Mouse (Mus musculus) E14TG2a.4 (cell line): ENCODE measurements around the gene Fbp2.

Source experiments
- H3K27me3 ChIP-seq: 2 replicates; pipeline ENCODE4 v1.6.1; 2014; ENCODE audit warnings: low read length, control low read depth; ENCODE audit not compliant: insufficient read depth
- H3K36me3 ChIP-seq: 2 replicates; pipeline ENCODE4 v1.6.1; 2014; ENCODE audit warnings: low read length, control low read depth; ENCODE audit not compliant: insufficient read depth
- H3K4me1 ChIP-seq: replicated peaks from 2 replicates; pipeline ENCODE4 v1.6.1; 2014; ENCODE audit warnings: low read depth, low read length, control low read depth
- H3K4me3 ChIP-seq: replicated peaks from 2 replicates; pipeline ENCODE4 v1.5.1; 2014; ENCODE audit warnings: mild to moderate bottlenecking, low read length
- H3K9me3 ChIP-seq: 2 replicates; pipeline ENCODE4 v1.6.1; 2014; ENCODE audit warnings: low read length, control low read depth
- CTCF ChIP-seq: conservative IDR thresholded peaks from 2 replicates; pipeline ENCODE4 v1.5.1; 2014; ENCODE audit warnings: low read length
- NANOG ChIP-seq: IDR thresholded peaks from 2 replicates; pipeline ENCODE4 v1.6.1; 2014; ENCODE audit warnings: borderline replicate concordance, low read length, mixed read lengths
- POU5F1 ChIP-seq: IDR thresholded peaks from 2 replicates; pipeline ENCODE4 v1.6.1; 2014; ENCODE audit warnings: low read length, borderline replicate concordance

Gene Fbp2

GRCm38 (mm10) chr13:62857941-62858915 lies at the start of gene Fbp2:
Gene Fbp2 (minus strand): TSS chr13:62858422.
- H3K4me1 ChIP-seq, result peaks cover 37% of the 10 kb centered on the region
- H3K27me3 ChIP-seq, result peaks cover 9% of the 10 kb centered on the region
- no peaks in the 10 kb centered on the region for H3K36me3 ChIP-seq

GRCm38 (mm10) chr13:62907527-62908162 lies 49.4 kb upstream of the Fbp2 start:
- Histone ChIP-seq H3K27me3 (peaks cover 3% of the 10 kb centered on the region; the same call in 1 of the 2 replicates), H3K4me3 (no peak overlapping the region), H3K4me1 (peaks cover 21% of the 10 kb centered on the region), H3K9me3 (0 out of 2 replicates have a peak, but pooled peaks cover 4% of the 10 kb centered on the region), H3K36me3 (no peaks in the 10 kb centered on the region)
- no peak for TF ChIP-seq POU5F1
- no peak for TF ChIP-seq NANOG
- TF ChIP-seq CTCF, result no peak

More at GRCm38 (mm10) chr13:62857941-62858915, at the start of gene Fbp2:
- Histone ChIP-seq H3K9me3 (peaks cover 13% of the 10 kb centered on the region), H3K4me3 (peak within 1 kb of the TSS; percentile 13; the same call in 1 of the 2 replicates)
- no peak for TF ChIP-seq NANOG
- no peak for TF ChIP-seq CTCF
- no peak for TF ChIP-seq POU5F1

- H3K9me3 ChIP-seq, result no peaks in the 10 kb centered on the region
- H3K27me3 ChIP-seq, result peaks cover 3% of the 10 kb centered on the region; the same call in 1 of the 2 replicates
- no peaks in the 10 kb centered on the region for H3K36me3 ChIP-seq
- peaks cover 13% of the 10 kb centered on the region for H3K4me1 ChIP-seq
- no peak overlapping the region for H3K4me3 ChIP-seq
- no peak for TF ChIP-seq NANOG
- no peak for TF ChIP-seq CTCF
- TF ChIP-seq POU5F1, result no peak
Measured at GRCm38 (mm10) chr13:62901139-62901538, 42.9 kb upstream of the Fbp2 start.

GRCm38 (mm10) chr13:62897927-62898646 lies 39.9 kb upstream of the Fbp2 start:
- H3K9me3 ChIP-seq, result no peaks in the 10 kb centered on the region
- peaks cover 2% of the 10 kb centered on the region; the same call in 1 of the 2 replicates for H3K27me3 ChIP-seq
- no peaks in the 10 kb centered on the region for H3K36me3 ChIP-seq
- no peak overlapping the region for H3K4me3 ChIP-seq
- no peak for TF ChIP-seq CTCF
- TF ChIP-seq POU5F1, result no peak
- TF ChIP-seq NANOG, result no peak
- H3K4me1 ChIP-seq, result peaks cover 13% of the 10 kb centered on the region

GRCm38 (mm10) chr13:62893044-62893842 lies 35.0 kb upstream of the Fbp2 start:
- Histone ChIP-seq H3K9me3 (no peaks in the 10 kb centered on the region), H3K36me3 (no peaks in the 10 kb centered on the region), H3K4me3 (no peak overlapping the region), H3K27me3 (peaks cover 23% of the 10 kb centered on the region), H3K4me1 (peaks cover 5% of the 10 kb centered on the region)
- no peak for TF ChIP-seq POU5F1
- no peak for TF ChIP-seq CTCF
- TF ChIP-seq NANOG, result no peak

GRCm38 (mm10) chr13:62889311-62889710 lies 31.1 kb upstream of the Fbp2 start:
- H3K4me3 ChIP-seq, result no peak overlapping the region
- H3K4me1 ChIP-seq, result peaks cover 23% of the 10 kb centered on the region
- no peaks in the 10 kb centered on the region for H3K9me3 ChIP-seq
- H3K36me3 ChIP-seq, result no peaks in the 10 kb centered on the region
- peaks cover 45% of the 10 kb centered on the region for H3K27me3 ChIP-seq
- TF ChIP-seq POU5F1, result no peak
- TF ChIP-seq NANOG, result no peak
- TF ChIP-seq CTCF, result no peak

GRCm38 (mm10) chr13:62887712-62888441 lies 29.7 kb upstream of the Fbp2 start, which contains the start of gene Fbp1:
Gene Fbp1 (minus strand): TSS chr13:62888282.
- TF ChIP-seq CTCF (no peak), POU5F1 (no peak), NANOG (peak; percentile 22; the same call in 1 of the 2 replicates)
- peaks cover 23% of the 10 kb centered on the region for H3K4me1 ChIP-seq
- H3K4me3 ChIP-seq, result peak within 1 kb of the TSS; percentile 76
- peaks cover 50% of the 10 kb centered on the region for H3K27me3 ChIP-seq
- H3K9me3 ChIP-seq, result no peaks in the 10 kb centered on the region
- no peaks in the 10 kb centered on the region for H3K36me3 ChIP-seq
